Mouse (Mus musculus): ENCODE results near the gene Strn3. TPM values are rescaled to one million over a fixed set of nuclear protein-coding genes. Genes with fewer than 3 reads are reported as not detected.

Gene Strn3
- total and polyA plus RNA-seq, 3 experiments, result 19.0 to 46.3 (median 29.4) TPM

- peak; percentile 85 for DNase-seq (ENCODE audit: low read depth, low spot score)
- H3K4me3 ChIP-seq (ENCODE audit: control insufficient read depth in 1 of 2, insufficient read depth in 1 of 2, low read depth in 2 of 2, low read length in 2 of 2), result no peak overlapping the region
- no peak overlapping the region for H3K9ac ChIP-seq (ENCODE audit: control insufficient read depth, low read depth, low read length, poor library complexity, severe bottlenecking)
- H3K79me2 ChIP-seq (ENCODE audit: control insufficient read depth, insufficient read depth, low read length, poor library complexity), result no peaks in the 10 kb centered on the region
- no peaks in the 10 kb centered on the region for H3K9me3 ChIP-seq (replicated peaks; ENCODE audit: insufficient read depth, low read length)
- TF ChIP-seq POLR2AphosphoS5 (IDR thresholded peaks at IDR 0.05; ENCODE audit: borderline replicate concordance, low read depth, low read length) (no peak), UBTF (IDR thresholded peaks at IDR 0.05; ENCODE audit: borderline replicate concordance, insufficient read depth, low read depth, low read length) (no peak), SIN3A (IDR thresholded peaks at IDR 0.05; ENCODE audit: low read length) (peak; percentile 56), HCFC1 (IDR thresholded peaks at IDR 0.05; ENCODE audit: low read depth, low read length) (no peak), MYC (IDR thresholded peaks at IDR 0.05; ENCODE audit: low read depth, low read length) (peak; percentile 28; the same call in 1 of the 2 replicates), MAX (IDR thresholded peaks at IDR 0.05; ENCODE audit: low read length) (no peak), EP300 (IDR thresholded peaks at IDR 0.05; ENCODE audit: low read depth in 1 of 2, low read length in 2 of 2) (peak in 1 of 2 experiments; percentile 16; a peak in 2 of 4 replicates), E2F4 (IDR thresholded peaks at IDR 0.05; ENCODE audit: borderline replicate concordance, low read depth, low read length) (no peak), JUND (IDR thresholded peaks at IDR 0.05; ENCODE audit: low read depth, low read length) (no peak), MEF2A (IDR thresholded peaks at IDR 0.05; ENCODE audit: extremely low read depth, insufficient replicate concordance, low read depth, low read length, poor library complexity, severe bottlenecking) (no peak), POLR2A (IDR thresholded peaks at IDR 0.05; ENCODE audit: control insufficient read depth in 1 of 2, insufficient read depth in 1 of 2, low read depth in 1 of 2, low read length in 2 of 2, poor library complexity in 1 of 2) (no peak), RAD21 (IDR thresholded peaks at IDR 0.05; ENCODE audit: low read depth, low read length) (no peak), GABPA (IDR thresholded peaks at IDR 0.05; ENCODE audit: low read depth, low read length) (no peak), ZNF384 (IDR thresholded peaks at IDR 0.05; ENCODE audit: low read depth, low read length) (no peak), CHD2 (IDR thresholded peaks at IDR 0.05; ENCODE audit: low read length) (no peak), CHD1 (IDR thresholded peaks at IDR 0.05; ENCODE audit: low read depth, low read length) (no peak), BHLHE40 (IDR thresholded peaks at IDR 0.05; ENCODE audit: borderline replicate concordance, low read depth, low read length) (peak; percentile 62; the same call in 1 of the 2 replicates), NRF1 (IDR thresholded peaks at IDR 0.05; ENCODE audit: insufficient read depth, low read depth, low read length, poor library complexity, severe bottlenecking) (no peak), KAT2A (conservative IDR thresholded peaks at IDR 0.05; ENCODE audit: low read depth, low read length) (no peak), TCF12 (IDR thresholded peaks at IDR 0.05; ENCODE audit: low read depth, low read length) (no peak), MXI1 (IDR thresholded peaks at IDR 0.05; ENCODE audit: low read depth, low read length) (peak; percentile 82), GATA1 (IDR thresholded peaks at IDR 0.05; ENCODE audit: low read depth, low read length) (peak; percentile 85), ZMIZ1 (IDR thresholded peaks at IDR 0.05; ENCODE audit: low read depth, low read length) (no peak), POLR2AphosphoS2 (IDR thresholded peaks at IDR 0.05; ENCODE audit: low read length) (no peak), TAL1 (IDR thresholded peaks at IDR 0.05; ENCODE audit: low read length) (no peak), CTCF (IDR thresholded peaks at IDR 0.05 in 2 of 3, conservative IDR thresholded peaks at IDR 0.05 in 1 of 3; ENCODE audit: control insufficient read depth in 1 of 3, insufficient read depth in 1 of 3, low read depth in 2 of 3, low read length in 3 of 3, poor library complexity in 1 of 3, severe bottlenecking in 1 of 3) (no peak), RCOR1 (IDR thresholded peaks at IDR 0.05; ENCODE audit: low read depth, low read length) (no peak; the same call in 1 of the 2 replicates)
- peaks cover 7 to 27% of the 10 kb centered on the region in 2 experiments for H3K36me3 ChIP-seq (ENCODE audit: control insufficient read depth in 1 of 2, insufficient read depth in 2 of 2, low read length in 2 of 2)
- H3K4me1 ChIP-seq (ENCODE audit: control insufficient read depth in 1 of 2, insufficient read depth in 2 of 2, low read length in 2 of 2), result peaks cover 13 to 16% of the 10 kb centered on the region in 2 experiments
- H3K27me3 ChIP-seq (ENCODE audit: control insufficient read depth in 1 of 2, insufficient read depth in 2 of 2, low read length in 2 of 2), result no peaks in the 10 kb centered on the region
- H3K27ac ChIP-seq (ENCODE audit: control insufficient read depth, low read depth, low read length), result peak overlapping the region; percentile 24; the same call in 1 of the 2 replicates
Measured at GRCm38 (mm10) chr12:51641871-51642270, 49.8 kb downstream of the Strn3 start.
